Mouse (Mus musculus): ENCODE results near the gene Hmcn2.
A peak's percentile ranks its signal among the peaks of the same experiment; 100 is the strongest.

Gene Hmcn2

GRCm38 (mm10) chr2:31418021-31418420 lies 103.8 kb downstream of the Hmcn2 start:
- DNase-seq (ENCODE audit: low read depth) = no peak

- no peak for DNase-seq (ENCODE audit: low read depth)
These were observed 104.4 kb downstream of the Hmcn2 start for GRCm38 (mm10) chr2:31418571-31418970.

GRCm38 (mm10) chr2:31420914-31421313 lies 106.7 kb downstream of the Hmcn2 start:
- no peak for DNase-seq (ENCODE audit: low read depth)

GRCm38 (mm10) chr2:31422576-31422975 lies 108.4 kb downstream of the Hmcn2 start:
- no peak for DNase-seq (ENCODE audit: low read depth)

- no peak for DNase-seq (ENCODE audit: low read depth)
These were observed 117.3 kb downstream of the Hmcn2 start for GRCm38 (mm10) chr2:31431477-31431876.

- no peak for DNase-seq (ENCODE audit: low read depth)
These were observed 120.5 kb downstream of the Hmcn2 start for GRCm38 (mm10) chr2:31434746-31435145.

- DNase-seq (ENCODE audit: low read depth) = peak; percentile 19
These were observed 121.4 kb downstream of the Hmcn2 start for GRCm38 (mm10) chr2:31435567-31435966.

- no peak for DNase-seq (ENCODE audit: low read depth)
These were observed 123.4 kb downstream of the Hmcn2 start for GRCm38 (mm10) chr2:31437480-31438245.

- DNase-seq (ENCODE audit: low read depth) = no peak
These were observed 125.4 kb downstream of the Hmcn2 start for GRCm38 (mm10) chr2:31439576-31439975.

- DNase-seq (ENCODE audit: low read depth) = no peak
These were observed 128.4 kb downstream of the Hmcn2 start for GRCm38 (mm10) chr2:31442480-31443160.

GRCm38 (mm10) chr2:31446036-31446435 lies 131.8 kb downstream of the Hmcn2 start:
- DNase-seq (ENCODE audit: low read depth) = no peak

GRCm38 (mm10) chr2:31446456-31446855 lies 132.2 kb downstream of the Hmcn2 start:
- no peak for DNase-seq (ENCODE audit: low read depth)

GRCm38 (mm10) chr2:31447536-31447935 lies 133.3 kb downstream of the Hmcn2 start:
- DNase-seq (ENCODE audit: low read depth) = no peak

GRCm38 (mm10) chr2:31448756-31449440 lies 134.7 kb downstream of the Hmcn2 start:
- DNase-seq (ENCODE audit: low read depth) = no peak

- DNase-seq (ENCODE audit: low read depth) = no peak
These were observed 135.2 kb downstream of the Hmcn2 start for GRCm38 (mm10) chr2:31449441-31449815.

- DNase-seq (ENCODE audit: low read depth) = no peak
These were observed 135.7 kb downstream of the Hmcn2 start for GRCm38 (mm10) chr2:31449902-31450301.

- DNase-seq (ENCODE audit: low read depth) = no peak
These were observed 136.4 kb downstream of the Hmcn2 start for GRCm38 (mm10) chr2:31450661-31451060.

GRCm38 (mm10) chr2:31451530-31451929 lies 137.3 kb downstream of the Hmcn2 start:
- no peak for DNase-seq (ENCODE audit: low read depth)

- no peak for DNase-seq (ENCODE audit: low read depth)
These were observed 138.8 kb downstream of the Hmcn2 start for GRCm38 (mm10) chr2:31453011-31453410.

GRCm38 (mm10) chr2:31453559-31454177 lies 139.5 kb downstream of the Hmcn2 start:
- no peak for DNase-seq (ENCODE audit: low read depth)

GRCm38 (mm10) chr2:31454280-31454679 lies 140.1 kb downstream of the Hmcn2 start:
- no peak for DNase-seq (ENCODE audit: low read depth)

GRCm38 (mm10) chr2:31455418-31455817 lies 141.2 kb downstream of the Hmcn2 start:
- DNase-seq (ENCODE audit: low read depth) = no peak

GRCm38 (mm10) chr2:31458460-31458859 lies 144.2 kb downstream of the Hmcn2 start:
- no peak for DNase-seq (ENCODE audit: low read depth)

Data from c-Kit-positive CD71-positive TER-119-negative erythroid progenitor cells, embryonic 14.5 days (primary cell).